Mouse (Mus musculus): Measurements from ENCODE around the gene Gm10271.

Gm10271 gene

GRCm38 (mm10) chr10:116931497-116932179, 40.8 kb downstream of the Gm10271 start:
- no peak for DNase-seq

GRCm38 (mm10) chr10:116930936-116931335, 41.5 kb downstream of the Gm10271 start:
- DNase-seq = no peak

- DNase-seq = no peak
Observed at GRCm38 (mm10) chr10:116930506-116930905, 41.9 kb downstream of the Gm10271 start.

GRCm38 (mm10) chr10:116928826-116929225, 43.6 kb downstream of the Gm10271 start:
- DNase-seq = no peak

- DNase-seq = no peak
Observed at GRCm38 (mm10) chr10:116926428-116927113, 45.8 kb downstream of the Gm10271 start.

- no peak for DNase-seq
Observed at GRCm38 (mm10) chr10:116923651-116924495, 48.5 kb downstream of the Gm10271 start.

GRCm38 (mm10) chr10:116922161-116922560, 50.2 kb downstream of the Gm10271 start:
- no peak for DNase-seq

GRCm38 (mm10) chr10:116921416-116921815, 51.0 kb downstream of the Gm10271 start:
- DNase-seq = no peak

GRCm38 (mm10) chr10:116920641-116921040, 51.8 kb downstream of the Gm10271 start:
- DNase-seq = no peak

- DNase-seq = no peak
Observed at GRCm38 (mm10) chr10:116919368-116920317, 52.8 kb downstream of the Gm10271 start.

GRCm38 (mm10) chr10:116916581-116916980, 55.8 kb downstream of the Gm10271 start:
- DNase-seq = no peak

- no peak for DNase-seq
Observed at GRCm38 (mm10) chr10:116915286-116915685, 57.1 kb downstream of the Gm10271 start.

GRCm38 (mm10) chr10:116914586-116914985, 57.8 kb downstream of the Gm10271 start:
- DNase-seq = no peak

GRCm38 (mm10) chr10:116913647-116914273, 58.6 kb downstream of the Gm10271 start:
- no peak for DNase-seq

- DNase-seq = no peak
Observed at GRCm38 (mm10) chr10:116912850-116913249, 59.6 kb downstream of the Gm10271 start.

GRCm38 (mm10) chr10:116908901-116909642, 63.3 kb downstream of the Gm10271 start:
- DNase-seq = no peak

Measured in kidney, postnatal 14 days (tissue).